ENCODE assay signal across 8 mouse cellular contexts in genomic region chr1:132212218-132212617, GRCm38 (mm10). TPM values are rescaled to one million over a fixed set of nuclear protein-coding genes. Genes with fewer than 3 reads are reported as not detected.
DNase-seq lines count a peak whose midpoint lies in the region; ATAC-seq and TF ChIP-seq lines count a peak whose summit lies in the region.

No protein-coding gene starts in this region.

- no peaks in the 10 kb centered on the region for H3K36me3 ChIP-seq in spleen, adult 2 months (ENCODE audit: control insufficient read depth, insufficient read depth, low read length)
- H3K36me3 ChIP-seq in embryonic facial prominence, embryonic 10.5 days (replicated peaks) = no peaks in the 10 kb centered on the region
- no peaks in the 10 kb centered on the region for H3K36me3 ChIP-seq in kidney, embryonic 14.5 days (ENCODE audit: control insufficient read depth, insufficient read depth, low read length)
- no peaks in the 10 kb centered on the region for H3K36me3 ChIP-seq in limb, embryonic 12.5 days
- H3K36me3 ChIP-seq in midbrain, embryonic 13.5 days = no peaks in the 10 kb centered on the region
- no peaks in the 10 kb centered on the region for H3K36me3 ChIP-seq in testis, adult 2 months (ENCODE audit: control insufficient read depth, insufficient read depth, low read length)

- H3K9me3 ChIP-seq in embryonic facial prominence, embryonic 10.5 days = no peaks in the 10 kb centered on the region
- no peaks in the 10 kb centered on the region for H3K9me3 ChIP-seq in kidney, embryonic 14.5 days (ENCODE audit: control insufficient read depth, low read length)
- no peaks in the 10 kb centered on the region for H3K9me3 ChIP-seq in limb, embryonic 12.5 days
- no peaks in the 10 kb centered on the region for H3K9me3 ChIP-seq in midbrain, embryonic 13.5 days

- ATAC-seq in kidney, embryonic 14.5 days (ENCODE audit: low FRiP score, low TSS enrichment) = 0 out of 2 replicates have a peak, but pooled peaks have one; percentile 32
- no peak; the same call in 1 of the 2 replicates for ATAC-seq in limb, embryonic 12.5 days (ENCODE audit: insufficient number of reproducible peaks, insufficient read depth, low FRiP score, low TSS enrichment, low read depth)
- no peak for ATAC-seq in midbrain, embryonic 13.5 days

- peak; percentile 50; the same call in 1 of the 2 replicates for TF ChIP-seq CTCF in spleen, adult 2 months (IDR thresholded peaks at IDR 0.05; ENCODE audit: extremely low read depth, insufficient read depth, insufficient read length, insufficient replicate concordance)
- peak; percentile 86 for TF ChIP-seq CTCF in testis, adult 2 months (IDR thresholded peaks at IDR 0.05; ENCODE audit: control insufficient read depth, insufficient read depth, insufficient replicate concordance, low read depth, low read length)

- H3K4me2 ChIP-seq in kidney, embryonic 14.5 days (replicated peaks; ENCODE audit: low read depth, low read length) = peak overlapping the region; percentile 35
- H3K4me2 ChIP-seq in limb, embryonic 12.5 days = peak overlapping the region; percentile 48
- H3K4me2 ChIP-seq in midbrain, embryonic 13.5 days (replicated peaks) = peak overlapping the region; percentile 41

- no peak overlapping the region for H3K9ac ChIP-seq in kidney, embryonic 14.5 days (ENCODE audit: low read depth, low read length)
- H3K9ac ChIP-seq in limb, embryonic 12.5 days (replicated peaks) = no peak overlapping the region
- H3K9ac ChIP-seq in midbrain, embryonic 13.5 days (replicated peaks) = no peak overlapping the region; the same call in 1 of the 2 replicates

- WGBS in spleen, adult 2 months = 7% methylated on average over 20 of the region's 20 CpGs
- WGBS in embryonic facial prominence, embryonic 10.5 days = 2% methylated on average over 20 of the region's 20 CpGs
- 4% methylated on average over 20 of the region's 20 CpGs for WGBS in kidney, embryonic 14.5 days
- under 1% methylated on average over 20 of the region's 20 CpGs for WGBS in limb, embryonic 12.5 days
- WGBS in midbrain, embryonic 13.5 days = 10% methylated on average over 20 of the region's 20 CpGs

- TF ChIP-seq POLR2A in spleen, adult 2 months (IDR thresholded peaks at IDR 0.05; ENCODE audit: low read depth, low read length) = no peak
- peak; percentile 21; the same call in 1 of the 2 replicates for TF ChIP-seq POLR2A in testis, adult 2 months (IDR thresholded peaks at IDR 0.05; ENCODE audit: control insufficient read depth, low read depth, low read length)

- H3K4me3 ChIP-seq in spleen, adult 2 months (ENCODE audit: extremely low read depth, insufficient read depth, insufficient read length) = no peak overlapping the region
- H3K4me3 ChIP-seq in embryonic facial prominence, embryonic 10.5 days = peak overlapping the region; percentile 51
- H3K4me3 ChIP-seq in kidney, embryonic 14.5 days (ENCODE audit: low read length) = peak overlapping the region; percentile 21
- peak overlapping the region; percentile 30 for H3K4me3 ChIP-seq in limb, embryonic 12.5 days (replicated peaks)
- peak overlapping the region; percentile 11 for H3K4me3 ChIP-seq in midbrain, embryonic 13.5 days (replicated peaks)
- H3K4me3 ChIP-seq in testis, adult 2 months (ENCODE audit: control insufficient read depth, low read depth, low read length) = peak overlapping the region; percentile 81

- 0 out of 2 replicates have a peak, but pooled peaks cover 2% of the 10 kb centered on the region for H3K27me3 ChIP-seq in spleen, adult 2 months (ENCODE audit: control insufficient read depth, insufficient read depth, low read length)
- peaks cover 43% of the 10 kb centered on the region for H3K27me3 ChIP-seq in embryonic facial prominence, embryonic 10.5 days (replicated peaks; ENCODE audit: low read depth, poor library complexity, severe bottlenecking)
- peaks cover 18% of the 10 kb centered on the region; the same call in 1 of the 2 replicates for H3K27me3 ChIP-seq in kidney, embryonic 14.5 days (ENCODE audit: control insufficient read depth, insufficient read depth, low read length)
- H3K27me3 ChIP-seq in limb, embryonic 12.5 days = peaks cover 35% of the 10 kb centered on the region
- no peaks in the 10 kb centered on the region for H3K27me3 ChIP-seq in midbrain, embryonic 13.5 days
- no peaks in the 10 kb centered on the region for H3K27me3 ChIP-seq in testis, adult 2 months (ENCODE audit: control insufficient read depth, insufficient read depth, low read length)

- no peak overlapping the region for H3K27ac ChIP-seq in spleen, adult 2 months (ENCODE audit: insufficient read depth, low read length)
- peak overlapping the region; percentile 48; the same call in 1 of the 2 replicates for H3K27ac ChIP-seq in embryonic facial prominence, embryonic 10.5 days (replicated peaks)
- H3K27ac ChIP-seq in kidney, embryonic 14.5 days (ENCODE audit: low read depth, low read length) = no peak overlapping the region
- no peak overlapping the region for H3K27ac ChIP-seq in limb, embryonic 12.5 days
- peak overlapping the region; percentile 62; the same call in 1 of the 2 replicates for H3K27ac ChIP-seq in midbrain, embryonic 13.5 days
- H3K27ac ChIP-seq in testis, adult 2 months (ENCODE audit: control insufficient read depth, insufficient read depth, low read depth, low read length) = peak overlapping the region; percentile 77

- peak in 1 of 2 experiments; percentile 15 for DNase-seq in spleen, adult 2 months (ENCODE audit: low read depth in 1 of 2, low spot score in 2 of 2)
- DNase-seq in spleen, postnatal 36 days (ENCODE audit: low spot score in 2 of 2) = no peak
- DNase-seq in embryonic facial prominence, embryonic 10.5 days (ENCODE audit: low spot score) = peak; percentile 68
- peak; percentile 41 to 50 for DNase-seq in heart, adult 9 months (ENCODE audit: low spot score in 2 of 2)

- no peaks in the 10 kb centered on the region for H3K4me1 ChIP-seq in spleen, adult 2 months (ENCODE audit: control insufficient read depth, insufficient read depth, insufficient read length)
- H3K4me1 ChIP-seq in embryonic facial prominence, embryonic 10.5 days = peaks cover 61% of the 10 kb centered on the region
- peaks cover 10% of the 10 kb centered on the region; the same call in 1 of the 2 replicates for H3K4me1 ChIP-seq in kidney, embryonic 14.5 days (ENCODE audit: control insufficient read depth, insufficient read depth, low read length)
- peaks cover 41% of the 10 kb centered on the region for H3K4me1 ChIP-seq in limb, embryonic 12.5 days (replicated peaks)
- H3K4me1 ChIP-seq in midbrain, embryonic 13.5 days (replicated peaks) = peaks cover 70% of the 10 kb centered on the region
- peaks cover 18% of the 10 kb centered on the region for H3K4me1 ChIP-seq in testis, adult 2 months (ENCODE audit: control insufficient read depth, insufficient read depth, low read length)

RNA-seq across cellular contexts. Expression of gene Gm10188, which starts 17.3 kb away (rescaled TPM):
- not detected in 2 replicates for polyA plus RNA-seq in spleen, adult 2 months (2012; rRNA removed)
- polyA plus RNA-seq in embryonic facial prominence, embryonic 10.5 days (2016; fragmentation: Nextera tagmentation; extraction: Ambion mirVana) = not detected in 2 replicates
- not detected in 2 replicates for polyA plus RNA-seq in kidney, embryonic 14.5 days (2014; fragmentation: Nextera tagmentation; extraction: Ambion mirVana)
- not detected in 2 replicates for polyA plus RNA-seq in limb, embryonic 12.5 days (2016; fragmentation: Nextera tagmentation; extraction: Ambion mirVana)
- 0.58 and 1.1 TPM in 2 replicates for polyA plus RNA-seq in midbrain, embryonic 13.5 days (2015; fragmentation: Nextera tagmentation; extraction: Ambion mirVana)
- polyA plus RNA-seq in testis, adult 2 months (2012; rRNA removed) = 3.6 and 4.0 TPM in 2 replicates

RNA-seq across cellular contexts. Expression of gene AC124108.1, which starts 21.0 kb away (rescaled TPM):
- polyA plus RNA-seq in spleen, adult 2 months (2012; rRNA removed) = not detected in 2 replicates
- 1.00 and 1.4 TPM in 2 replicates for polyA plus RNA-seq in embryonic facial prominence, embryonic 10.5 days (2016; fragmentation: Nextera tagmentation; extraction: Ambion mirVana)
- 0.05 and 0.09 TPM in 2 replicates for polyA plus RNA-seq in kidney, embryonic 14.5 days (2014; fragmentation: Nextera tagmentation; extraction: Ambion mirVana)
- polyA plus RNA-seq in limb, embryonic 12.5 days (2016; fragmentation: Nextera tagmentation; extraction: Ambion mirVana) = 0.20 and 0.45 TPM in 2 replicates
- polyA plus RNA-seq in midbrain, embryonic 13.5 days (2015; fragmentation: Nextera tagmentation; extraction: Ambion mirVana) = 5.6 and 6.1 TPM in 2 replicates
- polyA plus RNA-seq in testis, adult 2 months (2012; rRNA removed) = 0.07 and 0.14 TPM in 2 replicates

RNA-seq across cellular contexts. Expression of gene Lemd1, which starts 21.0 kb away (rescaled TPM):
- not detected in 2 replicates for polyA plus RNA-seq in spleen, adult 2 months (2012; rRNA removed)
- polyA plus RNA-seq in embryonic facial prominence, embryonic 10.5 days (2016; fragmentation: Nextera tagmentation; extraction: Ambion mirVana) = 1.9 and 2.0 TPM in 2 replicates
- polyA plus RNA-seq in kidney, embryonic 14.5 days (2014; fragmentation: Nextera tagmentation; extraction: Ambion mirVana) = 0.37 TPM in 1 of 2 replicates, not detected in the other
- polyA plus RNA-seq in limb, embryonic 12.5 days (2016; fragmentation: Nextera tagmentation; extraction: Ambion mirVana) = 0.83 and 1.2 TPM in 2 replicates
- polyA plus RNA-seq in midbrain, embryonic 13.5 days (2015; fragmentation: Nextera tagmentation; extraction: Ambion mirVana) = 19.5 and 22.5 TPM in 2 replicates
- polyA plus RNA-seq in testis, adult 2 months (2012; rRNA removed) = 162 and 173 TPM in 2 replicates

Comparison
In these comparisons a context has a peak if more than half of its experiments do, and no peak if none do; other contexts are left out.
1. DNase-seq: peak in embryonic facial prominence, embryonic 10.5 days (single experiment) and heart, adult 9 months (2 of 2); none in spleen, postnatal 36 days (0 of 2).
2. H3K27ac ChIP-seq: peak in embryonic facial prominence, embryonic 10.5 days (single experiment), midbrain, embryonic 13.5 days (single experiment) and testis, adult 2 months (single experiment); none in spleen, adult 2 months (single experiment), kidney, embryonic 14.5 days (single experiment) and limb, embryonic 12.5 days (single experiment).
3. Peak in every context shown above with its lines, with median percentiles within 50 percentile points of each other: H3K4me2 ChIP-seq.